Mouse (Mus musculus): ENCODE data around the gene A930017K11Rik.

GRCm38 (mm10) chr17:25948051-25948450 is 4.3 kb downstream of the A930017K11Rik start:
- TF ChIP-seq POLR2A (IDR thresholded peaks at IDR 0.05; ENCODE audit: borderline replicate concordance, extremely low read depth, insufficient read depth, insufficient read length, poor library complexity, severe bottlenecking) (no peak), CTCF (IDR thresholded peaks at IDR 0.05; ENCODE audit: borderline replicate concordance, extremely low read depth, insufficient read depth, insufficient read length) (no peak)
